Mouse (Mus musculus) embryonic facial prominence, embryonic 14.5 days (tissue): ENCODE data around the gene Crygb. TPM values are rescaled to one million over a fixed set of nuclear protein-coding genes. Genes with fewer than 3 reads are reported as not detected.

ENCODE experiments used
- ATAC-seq: fragments of 200-750 bp; cut with Nextera tagmentation; 2 replicates; pipeline ENCODE4 v1.8.0; 2017; ENCODE audit warnings: low read depth, moderate number of reproducible peaks, moderate TSS enrichment
- DNase-seq: peaks from one replicate; pipeline ENCODE4 v3.0.0-alpha.2; 2015; ENCODE audit warnings: low spot score
- H3K27ac ChIP-seq: fragments of 300-500 bp; sonication (generic); replicated peaks from 2 replicates; pipeline ENCODE4 v1.5.1; 2014; ENCODE audit warnings: low read depth, mild to moderate bottlenecking, low read length, moderate library complexity
- H3K27me3 ChIP-seq: fragments of 300-500 bp; sonication (generic); replicated peaks from 2 replicates; pipeline ENCODE4 v1.6.1; 2014; ENCODE audit warnings: low read length; ENCODE audit not compliant: control insufficient read depth, insufficient read depth
- H3K36me3 ChIP-seq: fragments of 300-500 bp; sonication (generic); 2 replicates; pipeline ENCODE4 v1.6.1; 2014; ENCODE audit warnings: low read length, mixed read lengths; ENCODE audit not compliant: control insufficient read depth, insufficient read depth
- H3K4me1 ChIP-seq: fragments of 300-500 bp; sonication (generic); 2 replicates; pipeline ENCODE4 v1.6.1; 2014; ENCODE audit warnings: antibody characterized with exemption, low read length; ENCODE audit not compliant: control insufficient read depth, insufficient read depth
- H3K4me2 ChIP-seq: fragments of 300-500 bp; sonication (generic); 2 replicates; pipeline ENCODE4 v1.6.1; 2014; ENCODE audit warnings: low read depth, mild to moderate bottlenecking, low read length, moderate library complexity, mixed read lengths
- H3K4me3 ChIP-seq: fragments of 300-500 bp; sonication (generic); 2 replicates; pipeline ENCODE4 v1.5.1; 2014; ENCODE audit warnings: low read depth, mild to moderate bottlenecking, low read length
- H3K9ac ChIP-seq: fragments of 300-500 bp; sonication (generic); 2 replicates; pipeline ENCODE4 v1.6.1; 2014; ENCODE audit warnings: low read depth, mild to moderate bottlenecking, low read length, moderate library complexity, mixed read lengths
- H3K9me3 ChIP-seq: fragments of 300-500 bp; sonication (generic); 2 replicates; pipeline ENCODE4 v1.6.1; 2016; ENCODE audit warnings: low read length; ENCODE audit not compliant: control insufficient read depth
- WGBS: fragments of 180-500 bp; shearing (Covaris S2); extraction: QIAGEN DNeasy Blood & Tissue Kit; methylation state at CpG from one replicate; pipeline ENCODE4 v1.1.7; 2014; 5-methylcytosine and 5-hydroxymethylcytosine counted together
- polyA plus RNA-seq: library from polyadenylated mRNA; unstranded; fragments of >200 nt; fragmentation: Nextera tagmentation; extraction: Ambion mirVana; gene quantifications from 2 replicates; pipeline ENCODE4 v1.2.1, GENCODE M21; 2014

The Crygb gene
- polyA plus RNA-seq, 1 experiment from 2014 or later = not detected

GRCm38 (mm10) chr1:65090370-65090769 is 8.3 kb upstream of the Crygb start:
- no peak for ATAC-seq
- Histone ChIP-seq H3K4me1 (no peaks in the 10 kb centered on the region), H3K4me2 (no peak overlapping the region), H3K36me3 (no peaks in the 10 kb centered on the region), H3K27ac (no peak overlapping the region), H3K9me3 (no peaks in the 10 kb centered on the region), H3K4me3 (no peak overlapping the region), H3K9ac (no peak overlapping the region), H3K27me3 (no peaks in the 10 kb centered on the region)
- WGBS = 62% methylated on average over 2 of the region's 2 CpGs
- DNase-seq = no peak

- Histone ChIP-seq H3K27me3 (no peaks in the 10 kb centered on the region), H3K36me3 (no peaks in the 10 kb centered on the region), H3K9ac (no peak overlapping the region), H3K4me1 (no peaks in the 10 kb centered on the region), H3K27ac (no peak overlapping the region), H3K4me2 (no peak overlapping the region), H3K9me3 (no peaks in the 10 kb centered on the region), H3K4me3 (no peak overlapping the region)
- ATAC-seq (no peak), DNase-seq (no peak)
- WGBS = 76% methylated on average over 6 of the region's 6 CpGs
Measured at GRCm38 (mm10) chr1:65088567-65089356, 6.7 kb upstream of the Crygb start.

- Histone ChIP-seq H3K36me3 (no peaks in the 10 kb centered on the region), H3K4me3 (no peak overlapping the region), H3K4me1 (no peaks in the 10 kb centered on the region), H3K27ac (no peak overlapping the region), H3K27me3 (no peaks in the 10 kb centered on the region), H3K9ac (no peak overlapping the region), H3K4me2 (no peak overlapping the region), H3K9me3 (peaks cover 6% of the 10 kb centered on the region; the same call in 1 of the 2 replicates)
- ATAC-seq = no peak
- WGBS = 13% methylated on average over 5 of the region's 5 CpGs
- DNase-seq = peak; percentile 16
Measured at GRCm38 (mm10) chr1:65075607-65076006, 6.5 kb downstream of the Crygb start.

- Histone ChIP-seq H3K9me3 (peaks cover 6% of the 10 kb centered on the region; the same call in 1 of the 2 replicates), H3K4me3 (no peak within 1 kb of the TSS), H3K9ac (no peak within 1 kb of the TSS), H3K27ac (no peak within 1 kb of the TSS), H3K4me1 (no peaks in the 10 kb centered on the region), H3K27me3 (no peaks in the 10 kb centered on the region), H3K4me2 (no peak within 1 kb of the TSS), H3K36me3 (no peaks in the 10 kb centered on the region)
- 54% methylated on average over 6 of the region's 6 CpGs for WGBS
- no peak for DNase-seq
- no peak for ATAC-seq
Measured at GRCm38 (mm10) chr1:65073589-65073988, 8.5 kb downstream of the Crygb start, which contains the start of gene Crygc. Gene Crygc (minus strand): TSS chr1:65073689.

- H3K9me3 ChIP-seq = no peaks in the 10 kb centered on the region
- no peak for ATAC-seq
Measured at GRCm38 (mm10) chr1:65067842-65068241, 14.2 kb downstream of the Crygb start.

GRCm38 (mm10) chr1:65064201-65064600 is 17.9 kb downstream of the Crygb start:
- no peaks in the 10 kb centered on the region for H3K27me3 ChIP-seq
- 83% methylated on average over 15 of the region's 15 CpGs for WGBS
- no peak overlapping the region for H3K4me2 ChIP-seq
- ATAC-seq (no peak), DNase-seq (no peak)
- H3K36me3 ChIP-seq = no peaks in the 10 kb centered on the region
- H3K4me1 ChIP-seq = no peaks in the 10 kb centered on the region
- H3K9me3 ChIP-seq = no peaks in the 10 kb centered on the region
- no peak overlapping the region for H3K27ac ChIP-seq
- no peak overlapping the region for H3K4me3 ChIP-seq
- no peak overlapping the region for H3K9ac ChIP-seq

More at GRCm38 (mm10) chr1:65067842-65068241, 14.2 kb downstream of the Crygb start:
- no peak for DNase-seq
- Histone ChIP-seq H3K9ac (no peak overlapping the region), H3K4me1 (no peaks in the 10 kb centered on the region), H3K27ac (no peak overlapping the region), H3K4me2 (no peak overlapping the region), H3K27me3 (no peaks in the 10 kb centered on the region), H3K36me3 (no peaks in the 10 kb centered on the region), H3K4me3 (no peak overlapping the region)

GRCm38 (mm10) chr1:65063352-65063751 is 18.7 kb downstream of the Crygb start, which contains the start of gene Crygd:
Gene Crygd (minus strand): TSS chr1:65063452.
- no peak within 1 kb of the TSS for H3K4me3 ChIP-seq
- H3K9me3 ChIP-seq = no peaks in the 10 kb centered on the region
- H3K4me1 ChIP-seq = no peaks in the 10 kb centered on the region
- no peak within 1 kb of the TSS for H3K9ac ChIP-seq
- no peaks in the 10 kb centered on the region for H3K36me3 ChIP-seq
- no peak for ATAC-seq
- H3K4me2 ChIP-seq = no peak within 1 kb of the TSS
- 88% methylated on average over 8 of the region's 8 CpGs for WGBS
- no peak for DNase-seq
- no peaks in the 10 kb centered on the region for H3K27me3 ChIP-seq
- no peak within 1 kb of the TSS for H3K27ac ChIP-seq

GRCm38 (mm10) chr1:65052140-65052539 is 29.9 kb downstream of the Crygb start:
- H3K9ac ChIP-seq = no peak overlapping the region
- no peaks in the 10 kb centered on the region for H3K9me3 ChIP-seq
- no peak for ATAC-seq
- no peaks in the 10 kb centered on the region for H3K36me3 ChIP-seq
- H3K4me2 ChIP-seq = no peak overlapping the region
- no peak for DNase-seq
- no peak overlapping the region for H3K27ac ChIP-seq
- 27% methylated on average over 2 of the region's 2 CpGs for WGBS
- no peaks in the 10 kb centered on the region for H3K27me3 ChIP-seq
- no peaks in the 10 kb centered on the region for H3K4me1 ChIP-seq
- H3K4me3 ChIP-seq = no peak overlapping the region

GRCm38 (mm10) chr1:65051696-65052095 is 30.4 kb downstream of the Crygb start:
- Histone ChIP-seq H3K9me3 (no peaks in the 10 kb centered on the region), H3K27me3 (no peaks in the 10 kb centered on the region), H3K27ac (no peak overlapping the region), H3K4me3 (no peak overlapping the region), H3K36me3 (no peaks in the 10 kb centered on the region), H3K4me1 (no peaks in the 10 kb centered on the region), H3K9ac (no peak overlapping the region), H3K4me2 (no peak overlapping the region)
- 63% methylated on average over 7 of the region's 7 CpGs for WGBS
- no peak for DNase-seq
- ATAC-seq = no peak
